Comparison of ENCODE assay signal across 8 mouse cellular contexts in the genomic region with DNA sequence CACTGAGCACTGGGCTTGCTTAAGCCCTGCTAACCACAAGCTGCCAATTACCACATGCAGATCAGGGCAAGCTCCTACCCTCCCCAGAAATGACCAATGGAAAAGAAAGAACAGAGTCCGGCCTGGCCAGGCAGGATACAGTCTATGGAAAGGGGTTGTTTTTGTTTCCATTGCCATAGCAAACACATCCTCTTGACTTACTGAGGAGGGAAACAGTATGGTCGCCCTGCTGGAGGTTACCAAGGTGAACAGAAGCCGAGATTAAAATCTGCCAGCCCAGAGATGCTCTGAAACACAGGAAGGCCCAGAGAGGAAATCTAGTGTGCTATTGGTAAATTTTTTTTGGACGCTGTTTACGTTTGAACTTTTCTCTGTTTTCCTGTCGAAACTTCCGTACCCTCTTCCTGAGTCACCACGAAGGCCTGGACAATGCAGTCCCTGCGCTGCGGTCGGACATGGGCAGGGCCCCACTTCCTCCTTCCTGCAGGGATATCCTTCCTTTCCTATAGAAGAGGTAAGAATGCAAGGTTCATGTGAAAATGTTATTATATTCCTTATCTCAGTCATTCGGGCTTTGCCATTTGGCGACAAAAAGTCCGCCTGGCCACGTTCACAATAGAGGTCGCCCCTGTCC. TPM values are rescaled to one million over a fixed set of nuclear protein-coding genes. Genes with fewer than 3 reads are reported as not detected.
DNase-seq lines count a peak whose midpoint lies in the region; ATAC-seq lines count a peak whose summit lies in the region.

No protein-coding gene starts in this region.

- H3K27me3 ChIP-seq in heart, embryonic 13.5 days (replicated peaks), result no peaks in the 10 kb centered on the region

- peak overlapping the region; percentile 84 for H3K27ac ChIP-seq in heart, embryonic 13.5 days (replicated peaks)

- 60% methylated on average over 16 of the region's 16 CpGs for WGBS in heart, embryonic 13.5 days

- H3K9ac ChIP-seq in heart, embryonic 13.5 days, result no peak overlapping the region

- H3K36me3 ChIP-seq in heart, embryonic 13.5 days, result no peaks in the 10 kb centered on the region

- peaks cover 26% of the 10 kb centered on the region for H3K4me1 ChIP-seq in heart, embryonic 13.5 days

- peak overlapping the region; percentile 11; the same call in 1 of the 2 replicates for H3K4me2 ChIP-seq in heart, embryonic 13.5 days

- H3K9me3 ChIP-seq in heart, embryonic 13.5 days, result no peaks in the 10 kb centered on the region

- ATAC-seq in heart, embryonic 13.5 days (ENCODE audit: extremely low read depth, insufficient number of reproducible peaks, low FRiP score, low TSS enrichment), result peak; percentile 55
- ATAC-seq in megakaryocyte progenitor cell, adult 5-6 weeks (replicated peaks; ENCODE audit: poor library complexity), result peak; percentile 69

- H3K4me3 ChIP-seq in heart, embryonic 13.5 days, result no peak overlapping the region

- peak; percentile 12 for DNase-seq in urinary bladder, postnatal 25 days (ENCODE audit: low spot score)
- no peak for DNase-seq in urinary bladder, postnatal 4 days (ENCODE audit: low spot score in 2 of 2)
- peak; percentile 67 to 84 for DNase-seq in kidney, postnatal 36 days
- DNase-seq in right cerebral cortex, postnatal 4 days, result no peak
- DNase-seq in right cerebral cortex, postnatal 25 days, result no peak
- DNase-seq in frontal cortex, postnatal 10 days (ENCODE audit: low spot score in 2 of 2), result no peak

RNA-seq across cellular contexts. Expression of a gene that starts 25.0 kb away (rescaled TPM):
- 34.5 and 38.3 TPM in 2 replicates for polyA plus RNA-seq in heart, embryonic 13.5 days (2015; fragmentation: Nextera tagmentation; extraction: Ambion mirVana)
- 27.0 and 28.4 TPM in 2 replicates for total RNA-seq in megakaryocyte progenitor cell, adult 5-6 weeks (2015)
- 15.9 and 17.6 TPM in 2 replicates for total RNA-seq in megakaryocyte progenitor cell, adult 5-6 weeks (2017)

Comparison
In these comparisons a context has a peak if more than half of its experiments do, and no peak if none do; other contexts are left out.
1. DNase-seq: peak in urinary bladder, postnatal 25 days (single experiment) and kidney, postnatal 36 days (2 of 2); none in urinary bladder, postnatal 4 days (0 of 2), right cerebral cortex, postnatal 4 days (single experiment), right cerebral cortex, postnatal 25 days (single experiment) and frontal cortex, postnatal 10 days (0 of 2).